Mouse (Mus musculus) liver, embryonic 14.5 days (tissue): ENCODE results near the gene Hist1h2bk. TPM values are rescaled to one million over a fixed set of nuclear protein-coding genes. Genes with fewer than 3 reads are reported as not detected.
"Not testable (repeated sequence)": the region's sequence is repeated elsewhere in the genome, so short reads cannot be mapped to it uniquely, and the experiment has no call there.

Experiments
- ATAC-seq: fragments of 200-750 bp; cut with Nextera tagmentation; 2 replicates; pipeline ENCODE4 v1.8.0; 2017; ENCODE audit warnings: moderate number of reproducible peaks, mild to moderate bottlenecking, moderate library complexity; ENCODE audit not compliant: insufficient read depth
- DNase-seq, 3 experiments: peaks; one replicate each; pipeline ENCODE4 v3.0.0-alpha.2; 2012 to 2013; ENCODE audit warnings: low read depth in 3 of 3, low spot score in 3 of 3
- H3K27ac ChIP-seq: fragments of 300-500 bp; sonication (generic); 2 replicates; pipeline ENCODE4 v1.5.1; 2014; ENCODE audit warnings: moderate library complexity, mild to moderate bottlenecking, control low read depth, inconsistent platforms
- H3K27me3 ChIP-seq: fragments of 300-500 bp; sonication (generic); 2 replicates; pipeline ENCODE4 v1.6.1; 2014; ENCODE audit warnings: mild to moderate bottlenecking, low read length, moderate library complexity; ENCODE audit not compliant: control insufficient read depth, insufficient read depth
- H3K36me3 ChIP-seq: fragments of 300-500 bp; sonication (generic); replicated peaks from 2 replicates; pipeline ENCODE4 v1.6.1; 2014; ENCODE audit warnings: low read depth; ENCODE audit not compliant: control insufficient read depth, insufficient read depth
- H3K4me1 ChIP-seq, 2 experiments: fragments of 200-500 bp in 1 of 2; fragments of 300-500 bp in 1 of 2; sonication (generic) in 1 of 2; replicated peaks; 2 replicates each; pipeline ENCODE4 v1.6.1; 2012 to 2014; ENCODE audit warnings: antibody characterized with exemption in 1 of 2, inconsistent platforms in 1 of 2, low read length in 1 of 2; ENCODE audit not compliant: control insufficient read depth in 2 of 2, insufficient read depth in 2 of 2
- H3K4me2 ChIP-seq: fragments of 300-500 bp; sonication (generic); 2 replicates; pipeline ENCODE4 v1.6.1; 2014; ENCODE audit warnings: low read depth, mild to moderate bottlenecking, control low read depth, moderate library complexity
- H3K4me3 ChIP-seq, 2 experiments: fragments of 200-500 bp in 1 of 2; fragments of 300-500 bp in 1 of 2; sonication (generic) in 1 of 2; 2 replicates each; pipeline ENCODE4 v1.5.1; 2012 to 2014; ENCODE audit warnings: low read depth in 2 of 2, low read length in 2 of 2, mild to moderate bottlenecking in 2 of 2, control low read depth in 1 of 2, inconsistent platforms in 1 of 2, moderate library complexity in 1 of 2; ENCODE audit not compliant: insufficient read depth in 1 of 2
- H3K9ac ChIP-seq: fragments of 300-500 bp; sonication (generic); replicated peaks from 2 replicates; pipeline ENCODE4 v1.6.1; 2014; ENCODE audit warnings: mild to moderate bottlenecking, control low read depth, moderate library complexity
- H3K9me3 ChIP-seq: fragments of 300-500 bp; sonication (generic); 2 replicates; pipeline ENCODE4 v1.6.1; 2016; ENCODE audit warnings: low read length, mixed read lengths; ENCODE audit not compliant: control insufficient read depth
- CTCF ChIP-seq: IDR thresholded peaks from 2 replicates; pipeline ENCODE4 v1.5.1; 2016; ENCODE audit warnings: antibody characterized with exemption, low read depth, control low read depth
- EP300 ChIP-seq: IDR thresholded peaks from 2 replicates; pipeline ENCODE4 v1.6.1; 2016; ENCODE audit warnings: antibody characterized with exemption, low read depth
- WGBS: fragments of 180-500 bp; shearing (Covaris S2); extraction: QIAGEN DNeasy Blood & Tissue Kit; methylation state at CpG from one replicate; pipeline ENCODE4 v1.1.7; 2014; ENCODE audit not compliant: insufficient replicate concordance; 5-methylcytosine and 5-hydroxymethylcytosine counted together
- microRNA-seq: library from miRNA; unstranded; fragments of <30 nt; microRNA quantifications from one replicate; pipeline ENCODE4, GENCODE M21; 2016
- polyA plus RNA-seq, 2 experiments: library from polyadenylated mRNA; depleted of rRNA in 1 of 2; stranded (reverse) in 1 of 2; unstranded in 1 of 2; fragments of >200 nt; fragmentation: Nextera tagmentation in 1 of 2; extraction: Ambion mirVana in 1 of 2; gene quantifications; 2 replicates each; pipeline versions ENCODE4 v1.2.1 to v1.2.3; 2012 to 2014

The Hist1h2bk gene
- polyA plus RNA-seq, 2 experiments = 3.1 to 17.7 TPM

DNA sequence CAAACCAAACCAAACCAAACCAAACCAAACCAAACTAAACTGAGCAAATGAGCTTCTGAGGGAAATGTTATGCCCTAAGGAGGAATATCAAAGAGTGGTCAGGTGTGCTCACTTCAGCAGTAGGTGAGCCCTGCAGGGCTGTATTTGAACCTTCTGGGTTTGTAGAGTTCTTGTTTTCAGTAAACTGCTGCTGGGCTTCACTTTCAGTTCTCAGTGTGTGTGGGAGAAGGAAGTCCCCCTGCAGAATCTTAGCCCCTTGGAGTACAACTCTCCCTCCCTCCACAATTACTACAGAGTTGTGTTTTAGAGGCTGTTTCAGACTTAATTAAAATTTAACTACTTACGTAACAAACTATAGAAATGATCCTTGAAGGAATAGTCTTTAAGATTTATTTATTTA is 18.1 kb downstream of the Hist1h2bk start:
- WGBS = 85% methylated on average over 1 of the region's 1 CpGs
- no peak for TF ChIP-seq CTCF

GRCm38 (mm10) chr13:22061422-22061821 is 25.8 kb downstream of the Hist1h2bk start:
- Histone ChIP-seq H3K4me2 (no peak overlapping the region), H3K9me3 (no peaks in the 10 kb centered on the region), H3K4me1 (no peaks in the 10 kb centered on the region), H3K9ac (no peak overlapping the region), H3K27me3 (no peaks in the 10 kb centered on the region), H3K4me3 (no peak overlapping the region), H3K36me3 (no peaks in the 10 kb centered on the region), H3K27ac (no peak overlapping the region)
- TF ChIP-seq EP300 (no peak), CTCF (no peak)
- 39% methylated on average over 1 of the region's 1 CpGs for WGBS
- DNase-seq (no peak), ATAC-seq (no peak)

More for the DNA sequence above, 18.1 kb downstream of the Hist1h2bk start:
- Histone ChIP-seq H3K27ac (no peak overlapping the region), H3K27me3 (no peaks in the 10 kb centered on the region; the same call in 1 of the 2 replicates), H3K4me3 (no peak overlapping the region), H3K9me3 (no peaks in the 10 kb centered on the region), H3K4me1 (peaks cover under 1 to 14% of the 10 kb centered on the region in 2 experiments; a peak in 3 of 4 replicates), H3K36me3 (no peaks in the 10 kb centered on the region), H3K9ac (no peak overlapping the region), H3K4me2 (no peak overlapping the region)
- no peak for DNase-seq
- ATAC-seq = no peak

GRCm38 (mm10) chr13:22063468-22063867 is 27.8 kb downstream of the Hist1h2bk start:
- H3K27me3 ChIP-seq = no peaks in the 10 kb centered on the region
- DNase-seq (no peak), ATAC-seq (no peak)
- no peak overlapping the region for H3K4me2 ChIP-seq
- H3K9ac ChIP-seq = no peak overlapping the region
- H3K4me1 ChIP-seq = no peaks in the 10 kb centered on the region
- no peak overlapping the region for H3K4me3 ChIP-seq
- no peaks in the 10 kb centered on the region for H3K36me3 ChIP-seq
- 25% methylated on average over 1 of the region's 1 CpGs for WGBS
- TF ChIP-seq CTCF = no peak
- TF ChIP-seq EP300 = no peak
- H3K27ac ChIP-seq = no peak overlapping the region
- no peaks in the 10 kb centered on the region for H3K9me3 ChIP-seq

DNA sequence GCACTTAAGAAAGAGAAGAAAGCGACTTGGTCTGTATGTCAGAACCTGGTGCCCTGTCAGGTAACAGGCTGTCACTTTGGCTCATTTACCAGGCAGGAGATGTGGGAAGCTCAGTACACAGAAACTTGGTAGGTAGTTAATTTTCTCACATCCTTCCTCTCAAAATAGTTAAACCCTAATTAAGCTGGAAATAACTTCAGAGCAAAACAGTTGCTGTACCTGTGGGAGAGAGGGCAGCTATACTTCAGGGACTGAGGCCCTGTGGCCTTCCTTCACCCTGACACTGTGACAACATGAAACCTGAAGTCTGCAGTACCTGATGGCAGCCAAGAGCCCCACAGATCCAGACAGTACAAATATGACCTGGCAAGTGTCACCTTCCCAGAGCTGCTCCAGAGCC is 48.5 kb downstream of the Hist1h2bk start, which contains the start of gene Vmn1r188:
Vmn1r188 (plus strand) TSS at position 301 of the 400 bp plus-strand sequence.
- H3K9me3 ChIP-seq, H3K9ac ChIP-seq, H3K27ac ChIP-seq, ATAC-seq, H3K4me1 ChIP-seq, H3K36me3 ChIP-seq, H3K27me3 ChIP-seq, DNase-seq, H3K4me2 ChIP-seq, H3K4me3 ChIP-seq: not testable (repeated sequence)
- WGBS = 53% methylated on average over 1 of the region's 1 CpGs

Small RNAs within 50 kb of the gene (microRNA-seq; reads per million reads assigned to microRNA genes)
- gene Gm26300 (not detected), gene Gm44390 (not detected), gene Gm44486 (not detected)

Other genes starting within 250 kb of the Hist1h2bk start
- gene Hist1h2an, start 248.7 kb upstream of the Hist1h2bk start, polyA plus RNA-seq (2012; rRNA removed) = 10.9 and 22.9 TPM in 2 replicates
- gene Hist1h2an, start 248.7 kb upstream of the Hist1h2bk start, polyA plus RNA-seq (2014; fragmentation: Nextera tagmentation; extraction: Ambion mirVana) = 12.7 and 14.7 TPM in 2 replicates
- 2.6 and 4.2 TPM in 2 replicates for gene Hist1h2bp, start 248.4 kb upstream of the Hist1h2bk start, polyA plus RNA-seq (2012; rRNA removed)
- gene Hist1h2bp, start 248.4 kb upstream of the Hist1h2bk start, polyA plus RNA-seq (2014; fragmentation: Nextera tagmentation; extraction: Ambion mirVana) = 3.0 and 4.1 TPM in 2 replicates
- 13.1 and 13.4 TPM in 2 replicates for gene Hist1h2bq, start 225.7 kb upstream of the Hist1h2bk start, polyA plus RNA-seq (2012; rRNA removed)
- gene Hist1h2bq, start 225.7 kb upstream of the Hist1h2bk start, polyA plus RNA-seq (2014; fragmentation: Nextera tagmentation; extraction: Ambion mirVana) = 16.9 and 21.6 TPM in 2 replicates
- 0.24 TPM in 1 of 2 replicates, not detected in the other for gene Hist1h2ao, start 225.4 kb upstream of the Hist1h2bk start, polyA plus RNA-seq (2012; rRNA removed)
- 3.4 TPM in 1 of 2 replicates, not detected in the other for gene Hist1h2ao, start 225.4 kb upstream of the Hist1h2bk start, polyA plus RNA-seq (2014; fragmentation: Nextera tagmentation; extraction: Ambion mirVana)
- gene Hist1h4m, start 224.1 kb upstream of the Hist1h2bk start, polyA plus RNA-seq (2012; rRNA removed) = not detected in 2 replicates
- gene Hist1h4m, start 224.1 kb upstream of the Hist1h2bk start, polyA plus RNA-seq (2014; fragmentation: Nextera tagmentation; extraction: Ambion mirVana) = not detected in 2 replicates
- gene Hist1h4n, start 203.7 kb upstream of the Hist1h2bk start, polyA plus RNA-seq (2012; rRNA removed) = 37.4 and 50.3 TPM in 2 replicates
- gene Hist1h4n, start 203.7 kb upstream of the Hist1h2bk start, polyA plus RNA-seq (2014; fragmentation: Nextera tagmentation; extraction: Ambion mirVana) = 33.6 and 35.5 TPM in 2 replicates
- gene Hist1h2ap, start 202.4 kb upstream of the Hist1h2bk start, polyA plus RNA-seq (2012; rRNA removed) = 88.3 and 95.9 TPM in 2 replicates
- 6,830 and 6,963 TPM in 2 replicates for gene Hist1h2ap, start 202.4 kb upstream of the Hist1h2bk start, polyA plus RNA-seq (2014; fragmentation: Nextera tagmentation; extraction: Ambion mirVana)
- 3.4 and 9.6 TPM in 2 replicates for gene Hist1h2br, start 202.1 kb upstream of the Hist1h2bk start, polyA plus RNA-seq (2012; rRNA removed)
- 18.0 and 22.9 TPM in 2 replicates for gene Hist1h2br, start 202.1 kb upstream of the Hist1h2bk start, polyA plus RNA-seq (2014; fragmentation: Nextera tagmentation; extraction: Ambion mirVana)
- gene Zfp184, start 90.8 kb upstream of the Hist1h2bk start, polyA plus RNA-seq (2012; rRNA removed) = 0.30 and 0.41 TPM in 2 replicates
- 0.50 and 0.82 TPM in 2 replicates for gene Zfp184, start 90.8 kb upstream of the Hist1h2bk start, polyA plus RNA-seq (2014; fragmentation: Nextera tagmentation; extraction: Ambion mirVana)
- not detected in 2 replicates for gene Pom121l2, start 54.7 kb upstream of the Hist1h2bk start, polyA plus RNA-seq (2012; rRNA removed)
- not detected in 2 replicates for gene Pom121l2, start 54.7 kb upstream of the Hist1h2bk start, polyA plus RNA-seq (2014; fragmentation: Nextera tagmentation; extraction: Ambion mirVana)
- 0.23 and 0.34 TPM in 2 replicates for gene Prss16, start 26.1 kb upstream of the Hist1h2bk start, polyA plus RNA-seq (2012; rRNA removed)
- 0.33 and 0.39 TPM in 2 replicates for gene Prss16, start 26.1 kb upstream of the Hist1h2bk start, polyA plus RNA-seq (2014; fragmentation: Nextera tagmentation; extraction: Ambion mirVana)
- gene Hist1h2ah, start 302 bp upstream of the Hist1h2bk start, polyA plus RNA-seq (2012; rRNA removed) = 8.7 and 17.9 TPM in 2 replicates
- gene Hist1h2ah, start 302 bp upstream of the Hist1h2bk start, polyA plus RNA-seq (2014; fragmentation: Nextera tagmentation; extraction: Ambion mirVana) = 12.0 TPM in 2 replicates
- 66.4 and 87.2 TPM in 2 replicates for gene Hist1h4i, start 5.5 kb downstream of the Hist1h2bk start, polyA plus RNA-seq (2012; rRNA removed)
- gene Hist1h4i, start 5.5 kb downstream of the Hist1h2bk start, polyA plus RNA-seq (2014; fragmentation: Nextera tagmentation; extraction: Ambion mirVana) = 36.5 and 47.8 TPM in 2 replicates
- 35.2 and 55.3 TPM in 2 replicates for gene Hist1h2ag, start 7.1 kb downstream of the Hist1h2bk start, polyA plus RNA-seq (2012; rRNA removed)
- gene Hist1h2ag, start 7.1 kb downstream of the Hist1h2bk start, polyA plus RNA-seq (2014; fragmentation: Nextera tagmentation; extraction: Ambion mirVana) = 15.5 and 18.0 TPM in 2 replicates
- 21.4 and 38.1 TPM in 2 replicates for gene Hist1h2bj, start 7.3 kb downstream of the Hist1h2bk start, polyA plus RNA-seq (2012; rRNA removed)
- gene Hist1h2bj, start 7.3 kb downstream of the Hist1h2bk start, polyA plus RNA-seq (2014; fragmentation: Nextera tagmentation; extraction: Ambion mirVana) = 11.2 and 12.4 TPM in 2 replicates
- gene Vmn1r188, start 48.6 kb downstream of the Hist1h2bk start, polyA plus RNA-seq (2012; rRNA removed) = not detected in 2 replicates
- gene Vmn1r188, start 48.6 kb downstream of the Hist1h2bk start, polyA plus RNA-seq (2014; fragmentation: Nextera tagmentation; extraction: Ambion mirVana) = not detected in 2 replicates
- gene Vmn1r189, start 70.0 kb downstream of the Hist1h2bk start, polyA plus RNA-seq (2012; rRNA removed) = not detected in 2 replicates
- gene Vmn1r189, start 70.0 kb downstream of the Hist1h2bk start, polyA plus RNA-seq (2014; fragmentation: Nextera tagmentation; extraction: Ambion mirVana) = not detected in 2 replicates
- gene Vmn1r191, start 148.1 kb downstream of the Hist1h2bk start, polyA plus RNA-seq (2012; rRNA removed) = not detected in 2 replicates
- gene Vmn1r191, start 148.1 kb downstream of the Hist1h2bk start, polyA plus RNA-seq (2014; fragmentation: Nextera tagmentation; extraction: Ambion mirVana) = not detected in 2 replicates
- not detected in 2 replicates for gene Vmn1r192, start 155.3 kb downstream of the Hist1h2bk start, polyA plus RNA-seq (2012; rRNA removed)
- gene Vmn1r192, start 155.3 kb downstream of the Hist1h2bk start, polyA plus RNA-seq (2014; fragmentation: Nextera tagmentation; extraction: Ambion mirVana) = not detected in 2 replicates
- not detected in 2 replicates for gene Vmn1r193, start 187.3 kb downstream of the Hist1h2bk start, polyA plus RNA-seq (2012; rRNA removed)
- not detected in 2 replicates for gene Vmn1r193, start 187.3 kb downstream of the Hist1h2bk start, polyA plus RNA-seq (2014; fragmentation: Nextera tagmentation; extraction: Ambion mirVana)
- gene Vmn1r194, start 208.3 kb downstream of the Hist1h2bk start, polyA plus RNA-seq (2012; rRNA removed) = not detected in 2 replicates
- not detected in 2 replicates for gene Vmn1r194, start 208.3 kb downstream of the Hist1h2bk start, polyA plus RNA-seq (2014; fragmentation: Nextera tagmentation; extraction: Ambion mirVana)
- not detected in 2 replicates for gene Vmn1r195, start 234.7 kb downstream of the Hist1h2bk start, polyA plus RNA-seq (2012; rRNA removed)
- not detected in 2 replicates for gene Vmn1r195, start 234.7 kb downstream of the Hist1h2bk start, polyA plus RNA-seq (2014; fragmentation: Nextera tagmentation; extraction: Ambion mirVana)